Mouse (Mus musculus) embryo, embryonic 10.5 days (tissue): Measurements from ENCODE around the gene Gpr12.
"Not testable (repeated sequence)": the region's sequence is repeated elsewhere in the genome, so short reads cannot be mapped to it uniquely, and the experiment has no call there.

Experiments used
- DNase-seq: peaks from one replicate; pipeline ENCODE4 v3.0.0-alpha.2; 2015; ENCODE audit warnings: low spot score

Gene Gpr12

DNA sequence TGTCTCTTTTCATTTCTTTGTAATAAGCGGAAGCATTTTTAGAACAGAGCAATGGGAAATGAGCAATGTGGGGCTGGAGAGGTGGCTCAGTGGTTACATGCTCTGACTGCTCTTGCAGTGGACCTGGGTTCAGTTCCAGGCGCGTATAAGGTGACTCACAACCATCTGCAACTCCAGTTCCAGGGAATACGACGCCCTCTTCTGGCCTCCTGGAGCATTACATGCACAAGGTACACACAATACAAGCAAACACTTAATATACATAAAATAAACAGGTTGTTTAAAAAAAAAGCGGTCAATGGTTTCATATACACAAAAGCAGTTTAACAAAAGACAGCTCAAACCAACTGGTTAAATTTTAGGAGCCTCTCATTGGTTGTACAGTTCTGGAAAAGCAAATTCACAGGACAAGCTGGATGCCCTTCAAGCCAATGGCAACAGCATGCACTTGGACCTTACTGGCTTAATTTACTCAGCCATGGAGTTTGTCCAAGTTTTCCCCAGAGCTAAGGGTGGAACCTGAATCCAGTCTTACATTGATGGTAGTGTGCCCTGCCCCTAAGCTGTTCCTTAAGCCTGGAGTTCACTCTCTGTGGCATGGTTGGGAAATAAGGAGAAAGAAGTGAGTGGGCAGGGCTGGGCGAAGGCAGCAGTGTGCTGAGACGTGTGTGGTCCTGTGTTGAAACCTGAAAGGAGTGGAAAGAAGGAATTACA, 1.5 kb upstream of the Gpr12 start:
- DNase-seq = no peak

DNA sequence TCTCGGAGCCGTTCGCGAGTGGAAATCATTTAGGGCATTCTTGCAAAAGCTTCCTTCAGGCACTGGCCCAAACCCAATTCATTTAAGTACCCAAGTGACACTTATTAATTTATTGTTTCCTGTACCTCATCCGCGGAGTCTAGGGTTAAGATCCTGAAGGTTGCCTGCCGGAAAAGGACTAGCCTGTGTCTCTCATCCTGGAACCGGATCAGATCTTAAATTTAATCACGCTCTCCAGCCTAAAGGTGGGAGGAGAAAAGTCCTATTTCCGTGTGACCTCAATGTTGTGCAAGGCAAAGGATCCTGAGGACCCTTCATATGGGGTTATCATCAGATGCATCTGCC, 240 bp upstream of the Gpr12 start:
- DNase-seq = no peak

DNA sequence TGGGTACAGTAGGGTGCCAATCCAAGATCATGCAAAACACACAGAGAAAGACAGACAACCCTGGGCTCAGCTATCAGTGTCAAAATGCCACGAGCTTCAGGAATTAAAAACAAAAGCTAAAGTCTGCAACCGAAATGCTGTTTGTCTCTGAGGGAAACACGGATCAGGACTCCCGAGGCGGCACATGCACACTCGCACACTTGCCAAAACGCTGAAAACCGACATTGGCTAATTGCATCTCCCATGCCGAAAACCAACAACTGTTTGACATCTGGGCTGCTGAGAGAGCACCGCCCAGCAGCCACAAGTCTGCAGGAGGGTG, 922 bp downstream of the Gpr12 start:
- DNase-seq = no peak

DNA sequence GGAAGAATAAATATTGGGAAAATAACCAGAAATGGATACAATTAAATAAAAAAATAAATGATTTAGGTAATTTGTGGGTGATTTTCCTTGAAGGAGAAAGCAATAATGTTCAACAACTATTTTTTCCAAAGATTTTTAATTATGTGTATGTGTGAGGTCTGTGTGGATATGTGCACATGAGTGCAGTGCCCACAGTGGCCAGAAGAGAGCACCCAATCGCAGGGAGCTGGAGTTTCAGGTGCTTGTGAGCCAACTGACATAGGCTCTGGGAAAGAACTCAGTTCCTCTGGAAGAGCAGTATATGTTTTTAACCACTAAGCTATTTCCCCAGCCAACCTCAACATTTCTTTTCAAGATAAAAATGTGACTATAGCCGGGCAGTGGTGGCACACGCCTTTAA, 8.4 kb downstream of the Gpr12 start:
- DNase-seq = no peak

DNA sequence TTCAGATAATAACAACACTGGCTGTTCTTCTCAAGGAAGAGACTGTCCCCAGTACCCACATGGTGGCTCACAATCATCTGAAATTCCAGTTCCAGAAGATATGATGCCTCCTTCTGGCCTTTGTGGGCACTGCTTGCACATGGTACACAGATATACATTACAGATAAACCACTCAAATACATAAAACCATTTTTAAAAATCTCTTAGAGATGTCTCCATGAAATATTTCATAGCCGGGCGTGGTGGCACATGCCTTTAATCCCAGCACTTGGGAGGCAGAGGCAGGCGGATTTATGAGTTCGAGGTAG, 12.3 kb downstream of the Gpr12 start:
- DNase-seq = not testable (repeated sequence)

DNA sequence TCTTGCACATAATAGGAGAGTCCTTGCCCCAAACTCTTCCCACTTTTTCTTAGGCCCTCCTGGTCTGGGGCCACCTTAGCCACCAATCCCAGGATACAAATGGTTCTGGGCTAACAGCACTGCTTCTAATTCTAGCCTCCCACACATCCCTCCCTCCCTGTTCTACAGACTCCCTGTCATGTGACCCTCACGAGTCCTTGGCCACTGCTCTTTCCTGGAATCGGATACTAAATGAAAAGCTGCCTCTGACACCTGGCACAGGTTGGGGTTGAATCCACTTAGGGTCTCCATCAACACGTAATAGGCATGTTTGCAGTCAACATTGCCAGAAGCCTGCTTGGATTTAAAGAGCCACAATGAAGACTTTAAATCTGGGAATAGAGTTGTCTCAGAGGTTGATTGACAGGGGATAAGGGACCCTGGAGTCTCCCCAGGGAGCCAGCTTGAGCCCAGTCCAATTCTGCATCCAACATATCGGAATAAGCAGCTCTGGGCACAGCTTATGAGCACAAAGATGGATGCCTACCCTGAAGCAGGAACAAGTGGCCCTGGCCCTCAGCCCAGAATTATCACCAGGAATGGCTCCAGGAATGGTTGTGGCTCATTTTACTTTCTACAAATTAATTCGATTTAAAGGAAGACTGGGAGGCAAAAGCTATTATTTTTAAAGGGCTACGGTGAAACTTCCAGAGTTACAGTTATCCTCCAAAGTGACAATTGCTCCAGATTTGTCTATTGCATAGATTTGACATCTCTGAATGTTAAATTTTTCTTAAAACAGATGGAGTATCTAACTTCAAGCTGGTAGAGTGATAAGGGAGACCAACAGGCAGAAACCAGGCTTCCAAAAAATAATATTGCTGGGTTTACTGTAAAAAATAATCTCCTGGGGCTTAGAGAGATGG, 13.0 kb downstream of the Gpr12 start:
- DNase-seq = not testable (repeated sequence)

DNA sequence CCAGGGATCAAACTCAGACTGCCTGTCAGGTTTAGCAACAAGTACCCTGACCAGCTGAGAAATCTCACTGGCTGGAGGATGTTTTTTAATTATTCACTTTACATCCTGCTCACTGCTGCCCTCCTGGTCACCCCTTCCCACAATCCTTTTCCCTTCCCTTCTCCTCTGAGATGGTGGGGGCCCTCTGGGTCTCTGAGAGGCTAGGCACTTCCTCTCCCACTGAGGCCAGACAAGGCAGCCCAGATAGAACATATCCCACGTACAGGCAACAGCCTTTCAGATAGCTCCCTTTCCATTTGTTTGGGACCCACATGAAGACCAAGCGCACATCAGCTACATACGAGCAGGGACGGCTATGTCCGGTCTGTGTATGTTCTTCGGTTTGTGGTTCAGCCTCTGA, 14.9 kb downstream of the Gpr12 start:
- DNase-seq = not testable (repeated sequence)

DNA sequence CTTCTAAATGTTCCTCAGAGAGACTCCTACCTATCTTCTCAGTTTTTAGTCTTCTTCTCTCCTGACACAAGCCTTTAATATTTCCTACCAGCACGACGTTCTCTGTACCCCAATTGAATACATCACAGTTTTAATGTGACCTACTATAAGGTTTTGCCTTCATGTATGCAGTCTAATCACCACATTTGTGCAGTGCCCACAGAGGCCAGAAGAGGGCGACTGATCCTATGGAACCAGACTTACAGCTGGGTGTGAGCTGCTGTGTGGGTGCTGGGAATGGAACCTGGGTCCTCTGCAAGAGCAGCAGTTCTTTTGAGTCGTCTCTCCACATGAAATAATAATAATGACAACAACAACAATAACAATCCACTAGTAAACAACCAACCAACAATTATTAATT, 18.0 kb downstream of the Gpr12 start:
- peak; percentile 76 for DNase-seq

DNA sequence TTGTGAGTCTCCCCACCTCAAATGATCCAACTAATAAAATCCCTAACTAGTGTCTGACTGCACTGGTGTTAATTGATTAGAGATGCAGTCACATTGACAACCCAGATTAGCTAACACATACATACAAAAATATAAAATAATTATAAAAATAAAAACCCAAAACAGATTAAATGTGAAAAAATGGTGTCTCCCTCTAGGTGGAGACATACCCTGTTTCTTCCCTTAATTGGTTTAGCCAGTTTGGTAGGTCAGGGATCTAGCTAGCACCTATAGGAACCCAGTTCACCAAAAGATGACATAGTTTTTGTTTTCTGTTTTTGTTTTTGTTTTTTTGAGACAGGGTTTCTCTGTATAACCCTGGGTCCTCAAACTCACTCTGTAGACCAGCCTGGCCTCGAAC, 20.8 kb downstream of the Gpr12 start:
- no peak for DNase-seq

DNA sequence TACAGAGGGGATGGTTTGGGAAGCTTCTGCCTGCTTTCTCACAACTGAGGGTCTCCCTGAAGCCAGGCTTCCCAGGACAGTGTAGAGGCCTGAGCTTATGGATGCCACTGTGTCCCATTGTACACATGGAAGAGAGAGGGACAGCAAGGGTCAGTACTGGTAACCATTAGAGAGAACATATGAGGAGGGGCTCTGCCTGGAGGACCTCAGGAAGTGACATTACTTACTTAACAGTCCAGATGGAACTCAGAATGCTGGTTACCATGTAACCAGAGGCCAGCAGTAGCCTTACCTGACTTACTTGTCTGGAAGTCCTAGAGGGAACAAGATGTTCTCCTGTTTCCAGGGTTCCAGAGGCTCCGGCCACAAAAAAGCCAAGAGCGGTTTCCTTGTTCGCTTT, 29.2 kb downstream of the Gpr12 start, which contains the start of gene Gm3415:
Gene Gm3415 (plus strand): TSS at position 301 of the 400 bp plus-strand sequence.
- DNase-seq = not testable (repeated sequence)

DNA sequence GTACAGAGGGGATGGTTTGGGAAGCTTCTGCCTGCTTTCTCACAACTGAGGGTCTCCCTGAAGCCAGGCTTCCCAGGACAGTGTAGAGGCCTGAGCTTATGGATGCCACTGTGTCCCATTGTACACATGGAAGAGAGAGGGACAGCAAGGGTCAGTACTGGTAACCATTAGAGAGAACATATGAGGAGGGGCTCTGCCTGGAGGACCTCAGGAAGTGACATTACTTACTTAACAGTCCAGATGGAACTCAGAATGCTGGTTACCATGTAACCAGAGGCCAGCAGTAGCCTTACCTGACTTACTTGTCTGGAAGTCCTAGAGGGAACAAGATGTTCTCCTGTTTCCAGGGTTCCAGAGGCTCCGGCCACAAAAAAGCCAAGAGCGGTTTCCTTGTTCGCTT, 47.7 kb downstream of the Gpr12 start, which contains the start of gene Gm3409:
Gene Gm3409 (plus strand): TSS at position 301 of the 400 bp plus-strand sequence.
- DNase-seq = not testable (repeated sequence)
